Mouse (Mus musculus): ENCODE measurements around the gene B130006D01Rik. TPM values are rescaled to one million over a fixed set of nuclear protein-coding genes. Genes with fewer than 3 reads are reported as not detected.

Gene B130006D01Rik
- 1 to 10 TPM in 1 of 2 experiments, under 1 TPM in 1; 0.57 to 1.1 TPM for total RNA-seq (2021)

GRCm38 (mm10) chr11:95723287-95723686, at the start of gene B130006D01Rik:
TSS of gene B130006D01Rik (plus strand) at chr11:95723587.
- no peak for DNase-seq

DNA sequence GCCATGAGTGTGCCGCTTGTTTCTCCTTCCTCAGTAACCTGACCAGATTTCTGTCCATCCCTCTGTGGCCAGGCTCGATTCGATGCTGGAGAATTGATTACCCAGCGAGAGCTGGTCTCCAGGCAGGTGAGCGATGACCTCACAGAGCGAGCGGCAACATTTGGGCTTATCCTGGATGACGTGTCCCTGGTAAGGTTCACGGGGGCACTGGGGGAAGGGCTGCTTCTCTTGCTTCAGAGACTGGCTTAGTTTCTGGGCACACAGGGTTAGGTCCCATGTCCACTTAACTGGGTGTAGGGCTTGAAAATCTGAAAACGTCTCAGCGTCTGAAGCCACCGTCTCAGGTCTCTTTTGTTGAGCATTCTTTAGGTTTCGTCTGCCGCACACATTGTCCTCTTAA, 47.9 kb upstream of the B130006D01Rik start:
- no peak for DNase-seq

DNA sequence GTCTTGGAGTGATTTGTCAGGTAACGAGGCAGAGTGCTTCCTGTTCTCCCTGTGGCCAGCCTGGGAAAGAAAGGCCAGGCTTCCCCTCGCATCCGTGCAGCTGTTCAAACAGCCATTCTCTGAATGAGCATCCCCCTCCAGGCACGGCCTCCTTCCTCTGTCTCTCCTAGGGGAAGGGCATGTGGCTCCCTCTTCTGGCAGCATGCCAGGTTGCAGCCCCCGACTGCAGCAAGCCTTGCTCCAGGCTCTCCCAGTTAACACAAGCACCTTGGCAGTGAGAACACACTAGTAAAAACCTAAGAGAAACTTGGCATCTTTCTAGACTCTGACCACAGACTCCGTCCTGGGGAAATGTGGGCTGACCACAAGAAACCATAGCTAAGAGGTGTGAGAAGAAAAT, 47.1 kb upstream of the B130006D01Rik start:
- peak; percentile 77 for DNase-seq

DNA sequence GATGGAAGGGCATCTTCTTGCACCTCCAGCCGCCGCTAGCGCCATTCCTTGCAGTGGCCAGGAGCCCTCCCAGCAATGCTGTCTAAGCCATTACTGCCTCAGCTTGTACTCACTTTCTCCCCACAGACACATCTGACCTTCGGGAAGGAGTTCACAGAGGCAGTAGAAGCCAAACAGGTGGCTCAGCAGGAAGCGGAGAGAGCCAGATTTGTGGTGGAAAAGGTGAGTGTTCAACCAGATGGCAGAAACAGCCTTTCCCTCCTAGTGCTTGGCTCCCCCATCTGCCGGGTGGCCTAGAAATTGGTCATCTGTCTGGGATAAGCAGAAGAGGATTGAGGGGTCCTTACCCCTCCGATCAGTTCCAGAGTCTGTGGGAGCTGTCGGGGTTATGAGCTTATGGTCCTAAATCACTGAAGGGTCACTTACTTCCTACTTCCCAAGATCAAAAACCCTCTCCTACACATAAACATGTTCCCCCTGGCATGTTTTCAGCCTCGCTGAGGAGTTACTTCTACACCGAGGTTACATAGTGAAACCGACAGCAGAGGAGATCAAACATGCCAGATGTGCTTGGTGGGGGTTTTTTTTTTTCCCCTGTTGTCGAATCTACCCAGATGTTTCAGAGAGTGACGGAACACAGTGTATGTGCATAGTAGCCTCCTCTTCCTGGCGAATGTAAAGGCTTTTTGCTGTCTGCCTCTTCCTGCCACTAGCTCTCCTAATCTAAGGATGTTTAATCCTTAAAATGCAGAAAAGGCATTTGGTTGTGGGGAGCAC, 45.3 kb upstream of the B130006D01Rik start:
- no peak for DNase-seq

GRCm38 (mm10) chr11:95681995-95682601, 41.3 kb upstream of the B130006D01Rik start:
- DNase-seq: no peak

GRCm38 (mm10) chr11:95682946-95683345, 40.4 kb upstream of the B130006D01Rik start:
- DNase-seq: no peak

- peak; percentile 82 for DNase-seq
Measured at GRCm38 (mm10) chr11:95686031-95686430, 37.4 kb upstream of the B130006D01Rik start.

GRCm38 (mm10) chr11:95687084-95687656, 36.2 kb upstream of the B130006D01Rik start:
- DNase-seq: no peak

DNA sequence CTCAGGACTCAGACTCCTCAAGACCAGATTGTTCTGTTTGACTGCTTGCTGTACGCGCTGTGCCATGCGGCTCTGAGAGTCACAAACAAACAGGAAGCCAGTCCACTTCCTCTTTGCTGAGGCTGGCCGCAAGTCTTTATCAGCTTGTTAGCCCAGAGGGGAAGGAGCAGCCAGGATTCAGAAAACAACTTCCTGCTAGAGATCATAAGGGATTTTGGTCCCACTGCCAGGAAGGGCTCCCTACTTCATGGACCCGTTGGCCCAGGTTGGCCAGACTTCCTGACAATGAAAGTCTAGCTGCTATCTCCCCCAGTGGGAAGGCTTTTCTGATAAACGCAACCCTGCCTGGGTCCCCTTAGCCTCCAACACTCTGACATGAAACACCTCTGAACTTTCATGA, 34.9 kb upstream of the B130006D01Rik start:
- DNase-seq: peak; percentile 52

DNA sequence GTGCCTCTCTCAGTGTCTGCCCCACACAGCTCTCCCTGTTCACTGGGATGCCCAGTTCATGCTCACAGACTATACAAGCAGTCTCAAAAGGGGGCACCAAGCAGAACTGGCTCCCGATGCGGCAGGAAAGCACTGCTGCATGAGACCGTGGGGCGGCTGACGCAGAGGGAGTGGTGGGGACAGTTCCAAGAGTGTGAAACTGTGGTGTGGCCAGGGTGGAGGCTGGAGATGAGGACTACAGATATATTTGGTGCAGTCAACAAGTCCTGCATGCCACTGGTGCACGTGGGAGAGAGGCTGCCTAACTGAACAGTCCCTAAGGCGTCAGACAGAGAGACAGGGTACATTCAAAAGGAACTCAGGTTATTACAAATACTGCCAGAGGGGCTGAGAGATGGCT, 34.4 kb upstream of the B130006D01Rik start:
- peak; percentile 40 for DNase-seq

- no peak for DNase-seq
Measured at GRCm38 (mm10) chr11:95689544-95689943, 33.8 kb upstream of the B130006D01Rik start.

- DNase-seq: no peak
Measured at GRCm38 (mm10) chr11:95698541-95698940, 24.8 kb upstream of the B130006D01Rik start.

DNA sequence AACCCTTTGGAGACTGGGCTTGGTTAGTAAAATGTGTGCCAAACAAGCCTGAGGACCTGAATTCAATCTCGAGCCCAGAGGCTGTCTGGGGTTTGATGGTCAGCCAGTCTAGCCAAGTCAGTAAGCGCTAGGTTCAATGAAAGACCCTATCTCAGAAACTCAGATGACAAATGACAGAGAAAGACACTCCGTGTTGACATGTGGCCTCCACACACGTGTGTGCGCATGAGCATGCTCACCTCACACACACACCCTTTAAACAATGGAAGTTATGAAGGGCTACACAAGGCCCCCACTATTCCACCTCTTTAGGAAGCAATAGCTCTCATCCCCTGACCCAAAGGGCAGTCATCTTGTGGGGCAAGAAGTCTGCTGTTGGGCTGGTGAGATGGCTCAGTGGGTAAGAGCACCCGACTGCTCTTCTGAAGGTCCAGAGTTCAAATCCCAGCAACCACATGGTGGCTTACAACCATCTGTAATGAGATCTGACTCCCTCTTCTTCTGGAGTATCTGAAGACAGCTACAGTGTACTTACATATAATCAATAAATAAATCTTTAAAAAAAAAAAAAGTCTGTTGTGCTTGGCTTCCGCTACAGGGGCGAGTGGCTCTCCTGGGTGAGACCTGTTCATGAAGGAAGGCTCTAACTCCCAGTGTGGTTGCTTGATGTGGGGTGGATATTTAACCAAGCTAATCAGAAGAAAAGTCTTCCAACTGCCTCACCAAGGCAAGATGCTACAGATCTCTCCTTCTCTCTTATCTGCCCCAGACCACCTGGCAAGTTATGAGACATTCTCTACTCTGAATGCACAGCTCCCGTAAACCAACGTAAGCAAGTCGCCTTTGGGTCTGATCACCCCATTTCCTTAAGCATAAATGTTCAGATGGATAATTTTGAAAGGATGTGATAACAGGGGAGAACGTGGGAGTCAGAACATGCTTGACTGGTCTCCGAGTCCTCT, 22.3 kb upstream of the B130006D01Rik start:
- no peak for DNase-seq

DNA sequence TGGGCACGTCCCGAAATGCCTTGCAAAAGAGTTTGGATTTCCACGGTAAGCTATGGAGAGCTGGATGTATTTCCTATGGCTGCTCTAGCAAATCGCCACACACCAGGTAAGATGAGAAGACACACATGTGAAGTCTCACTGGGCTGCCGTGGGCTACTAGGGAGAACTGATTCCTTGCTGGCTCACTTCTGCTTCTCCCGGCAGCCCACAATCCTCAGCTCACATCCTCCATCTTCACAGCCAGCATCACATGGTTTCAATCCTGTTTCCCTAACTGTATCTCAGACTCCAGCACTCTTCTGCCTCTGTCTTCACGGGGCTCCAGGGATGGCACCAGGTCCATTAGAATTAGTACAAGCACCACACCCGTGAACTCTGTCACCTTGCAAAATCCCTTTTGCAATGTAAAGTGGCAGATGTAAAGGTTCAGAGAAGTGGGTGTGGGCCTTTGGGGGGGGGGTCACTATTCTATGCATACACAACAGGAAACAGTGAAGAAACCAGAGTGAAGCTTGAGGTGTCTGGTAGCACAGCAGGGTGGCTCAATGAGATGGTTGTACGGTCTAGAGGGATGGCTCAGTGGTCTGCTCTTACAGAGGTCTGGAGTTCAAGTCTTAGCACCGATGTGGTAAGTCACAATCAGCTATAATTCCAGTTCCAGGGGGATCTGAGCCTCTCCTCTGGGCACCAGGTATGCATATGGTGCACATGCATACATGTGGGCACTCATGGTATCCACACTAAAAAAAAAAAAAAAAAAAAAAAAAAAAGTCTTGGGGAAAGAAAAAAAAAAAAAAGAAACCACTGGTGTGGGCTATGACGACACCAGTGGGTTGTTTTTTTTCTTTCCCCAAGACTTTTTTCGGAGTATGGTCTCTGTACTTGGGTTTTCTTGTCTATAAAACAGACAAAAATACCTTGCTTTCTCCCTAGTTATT, 19.1 kb upstream of the B130006D01Rik start:
- no peak for DNase-seq

DNA sequence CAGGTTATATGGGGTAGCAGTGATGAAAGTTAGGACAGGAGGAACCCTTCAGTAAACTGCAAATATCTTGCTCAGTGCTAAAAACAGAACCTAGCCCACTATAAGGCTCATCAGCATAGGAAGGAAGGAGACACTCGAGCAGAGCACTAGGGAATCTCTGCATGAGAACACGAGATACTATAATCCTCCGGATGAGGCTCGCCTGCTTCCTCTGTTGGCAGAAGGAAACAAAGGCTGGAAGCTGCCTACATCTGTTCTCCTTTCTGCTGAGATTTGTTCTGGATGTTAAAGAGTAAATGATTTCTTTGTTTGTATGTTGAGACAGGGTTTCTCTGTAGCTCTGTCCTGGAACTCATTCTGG, 18.4 kb upstream of the B130006D01Rik start:
- no peak for DNase-seq

DNA sequence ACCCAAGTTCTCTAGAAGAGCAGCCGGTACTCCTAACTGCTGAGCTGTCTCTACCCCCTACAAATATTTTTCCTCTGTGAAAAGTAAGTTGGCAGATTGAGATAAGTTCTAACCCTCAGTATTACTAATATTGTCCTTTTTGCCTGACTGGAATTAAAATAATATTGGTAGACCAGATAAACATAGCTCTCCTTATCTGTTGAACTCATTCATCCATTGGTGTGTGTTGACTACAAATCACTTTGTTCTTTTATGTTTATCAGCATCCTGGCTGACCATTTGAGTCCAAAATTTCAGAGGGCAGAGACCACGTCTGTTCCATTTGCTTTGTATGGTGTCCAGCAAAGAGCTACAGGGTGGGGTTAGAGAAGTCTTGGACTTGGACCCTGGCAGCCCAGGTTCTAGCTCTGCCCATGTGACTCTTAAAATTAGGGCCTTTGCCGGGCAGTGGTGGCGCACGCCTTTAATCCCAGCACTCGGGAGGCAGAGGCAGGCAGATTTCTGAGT, 13.8 kb upstream of the B130006D01Rik start:
- DNase-seq: no peak

DNA sequence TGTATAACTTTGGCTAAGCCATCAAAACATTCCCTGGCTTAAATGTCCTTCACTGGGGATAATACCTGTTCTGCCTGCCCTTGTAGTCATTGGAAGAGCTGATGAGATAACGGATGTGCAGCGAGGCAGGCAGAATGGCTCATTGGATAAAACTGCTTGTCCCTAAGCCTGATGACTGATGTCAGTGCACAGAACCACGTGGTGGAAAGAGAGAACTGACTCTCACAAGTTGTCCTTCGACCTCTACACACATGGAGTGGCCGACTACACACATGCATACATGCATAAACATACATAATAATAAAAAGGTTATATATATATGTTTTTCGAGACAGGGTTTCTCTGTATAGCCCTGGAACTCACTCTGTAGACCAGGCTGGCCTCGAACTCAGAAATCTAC, 12.9 kb upstream of the B130006D01Rik start:
- DNase-seq: no peak

DNA sequence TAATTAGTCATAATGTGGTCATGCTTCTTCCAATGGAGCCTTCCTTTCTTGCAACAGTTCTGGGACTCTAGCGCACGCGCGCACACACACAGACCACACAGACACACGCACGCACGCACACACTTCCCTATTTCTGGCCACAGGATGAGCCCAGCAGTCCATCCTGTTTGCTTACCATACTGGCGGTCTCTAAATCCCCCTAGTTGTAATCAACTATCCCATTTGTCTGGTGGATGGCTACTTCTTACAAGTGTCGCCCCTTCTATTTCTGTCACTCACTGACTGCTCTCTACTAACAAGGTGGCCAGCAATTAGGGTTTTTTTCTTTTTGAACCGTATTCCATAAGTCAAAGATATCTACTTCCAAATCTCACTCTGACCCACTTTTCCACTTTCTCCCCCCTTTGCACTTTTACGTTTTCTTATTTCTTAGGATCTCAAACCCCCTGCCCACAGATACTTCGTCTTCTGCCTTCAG, 11.3 kb upstream of the B130006D01Rik start:
- no peak for DNase-seq

DNA sequence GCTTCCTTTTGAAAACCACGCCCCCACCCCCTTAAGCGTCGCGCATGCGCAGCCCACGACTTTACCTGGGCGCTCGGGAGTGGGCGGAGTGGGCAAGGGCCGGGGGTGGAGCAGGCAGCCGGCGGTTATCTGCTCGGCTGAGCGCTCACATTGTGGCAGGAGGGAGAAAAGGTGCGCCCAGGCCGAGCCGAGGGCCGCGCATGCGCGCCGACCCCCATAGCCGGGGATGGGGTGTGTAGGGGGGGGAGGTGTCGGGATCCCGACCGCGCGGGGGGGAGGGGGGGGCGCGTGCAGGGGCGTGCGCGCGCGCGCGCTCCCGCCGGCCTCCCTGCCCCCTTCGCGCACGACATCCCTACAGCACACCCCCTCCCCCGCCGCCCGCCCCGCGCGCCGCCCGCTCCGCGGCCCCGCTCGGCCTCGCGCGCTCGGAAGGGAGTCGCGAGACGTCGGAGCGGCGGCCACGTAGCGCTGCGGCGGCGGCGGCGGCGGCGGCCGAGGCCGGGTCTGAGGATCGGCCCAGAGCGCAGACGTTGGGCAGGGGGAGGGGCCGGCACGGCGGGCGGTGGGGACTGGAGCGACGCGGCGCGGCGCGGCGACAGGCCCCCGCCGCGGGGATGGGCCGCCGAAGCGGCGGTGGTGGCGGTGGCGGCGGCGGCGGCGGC, 10.7 kb upstream of the B130006D01Rik start, which contains the start of gene Zfp652:
Zfp652 (plus strand) TSS at position 111 of the 662 bp plus-strand sequence.
- DNase-seq: peak; percentile 88

GRCm38 (mm10) chr11:95713225-95713810, 10.1 kb upstream of the B130006D01Rik start:
- DNase-seq: peak; percentile 60

Data from heart, postnatal 4 days (tissue).